Mouse (Mus musculus) small intestine, adult 2 months (tissue): Measurements from ENCODE around the gene Kifap3.

Experiments used
- CTCF ChIP-seq: fragments of 200-500 bp; IDR thresholded peaks from 2 replicates; pipeline ENCODE4 v1.5.1; 2012; ENCODE audit warnings: low read depth, mild to moderate bottlenecking, control low read depth, inconsistent platforms, low read length, moderate library complexity, mixed read lengths; ENCODE audit not compliant: insufficient replicate concordance, insufficient read length; ENCODE audit errors: extremely low read depth
- POLR2A ChIP-seq: fragments of 200-500 bp; IDR thresholded peaks from 2 replicates; pipeline ENCODE4 v1.6.1; 2012; ENCODE audit warnings: low read depth, mild to moderate bottlenecking, control low read depth, inconsistent platforms, low read length, moderate library complexity

GRCm38 (mm10) chr1:163737239-163737533 lies 42.2 kb upstream of the Kifap3 start:
- no peak for TF ChIP-seq CTCF
- no peak for TF ChIP-seq POLR2A
